Mouse (Mus musculus): ENCODE results near the gene Chuk. TPM values are rescaled to one million over a fixed set of nuclear protein-coding genes. Genes with fewer than 3 reads are reported as not detected.

The Chuk gene
- polyA plus RNA-seq, 1 experiment from 2014 or later = 61.0 TPM

DNA sequence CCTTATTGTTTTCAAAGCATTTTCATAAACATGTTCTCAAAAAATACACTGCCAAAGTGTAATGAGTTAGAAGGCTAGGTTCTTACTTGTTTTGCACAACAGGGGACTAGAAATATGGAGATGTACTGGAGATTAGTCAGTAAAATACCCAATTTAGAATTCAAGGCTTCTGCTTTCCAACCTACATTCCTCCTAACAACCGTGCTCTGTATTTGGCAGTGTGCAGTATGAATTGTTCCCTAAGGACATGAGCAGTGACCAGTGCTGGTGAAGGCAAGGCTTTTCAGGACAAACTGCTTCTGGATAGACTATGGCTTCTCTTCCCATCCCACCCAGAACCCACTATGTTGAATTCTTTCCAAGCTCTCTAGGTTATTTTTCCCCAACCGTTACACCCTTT, 26.4 kb downstream of the Chuk start:
- Histone ChIP-seq H3K4me3 (ENCODE audit: low read depth, low read length) (no peak overlapping the region), H3K9ac (ENCODE audit: low read depth, low read length) (no peak overlapping the region), H3K27me3 (ENCODE audit: control insufficient read depth, insufficient read depth, low read length) (no peaks in the 10 kb centered on the region), H3K4me1 (replicated peaks; ENCODE audit: control insufficient read depth, insufficient read depth, low read length) (no peaks in the 10 kb centered on the region), H3K9me3 (ENCODE audit: control insufficient read depth, low read length) (no peaks in the 10 kb centered on the region), H3K36me3 (ENCODE audit: control insufficient read depth, insufficient read depth, low read length) (0 out of 2 replicates have a peak, but pooled peaks cover 3% of the 10 kb centered on the region), H3K4me2 (replicated peaks; ENCODE audit: low read depth, low read length) (no peak overlapping the region), H3K27ac (ENCODE audit: low read depth, low read length) (no peak overlapping the region)
- ATAC-seq (ENCODE audit: low FRiP score) = no peak
- 91% methylated on average over 2 of the region's 2 CpGs for WGBS
- no peak for DNase-seq (ENCODE audit: low spot score)

DNA sequence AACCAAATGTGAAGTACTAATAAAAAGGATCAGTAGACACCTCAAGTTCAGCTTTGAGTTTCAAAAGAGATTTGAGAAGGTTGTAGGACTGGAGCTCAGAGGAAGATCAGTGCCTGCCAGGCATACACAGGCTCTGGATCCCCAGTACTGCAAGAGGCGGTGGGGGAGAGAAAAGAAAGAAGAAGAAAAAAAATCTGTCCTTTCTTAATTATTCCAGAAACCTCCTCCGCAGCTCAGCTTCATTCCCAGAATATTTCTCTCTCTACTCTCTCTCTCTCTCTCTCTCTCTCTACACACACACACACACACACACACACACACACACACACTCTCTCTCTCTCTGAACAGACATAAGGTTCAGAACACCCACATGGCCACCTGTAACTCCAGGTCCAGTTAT, 27.3 kb downstream of the Chuk start:
- H3K36me3 ChIP-seq (ENCODE audit: control insufficient read depth, insufficient read depth, low read length) = 0 out of 2 replicates have a peak, but pooled peaks cover 3% of the 10 kb centered on the region
- H3K27me3 ChIP-seq (ENCODE audit: control insufficient read depth, insufficient read depth, low read length) = no peaks in the 10 kb centered on the region
- H3K4me1 ChIP-seq (replicated peaks; ENCODE audit: control insufficient read depth, insufficient read depth, low read length) = no peaks in the 10 kb centered on the region
- H3K9ac ChIP-seq (ENCODE audit: low read depth, low read length) = no peak overlapping the region
- H3K4me3 ChIP-seq (ENCODE audit: low read depth, low read length) = no peak overlapping the region
- no peaks in the 10 kb centered on the region for H3K9me3 ChIP-seq (ENCODE audit: control insufficient read depth, low read length)
- H3K4me2 ChIP-seq (replicated peaks; ENCODE audit: low read depth, low read length) = no peak overlapping the region
- H3K27ac ChIP-seq (ENCODE audit: low read depth, low read length) = no peak overlapping the region
- no peak for DNase-seq (ENCODE audit: low spot score)
- 86% methylated on average over 2 of the region's 2 CpGs for WGBS
- ATAC-seq (ENCODE audit: low FRiP score) = no peak

DNA sequence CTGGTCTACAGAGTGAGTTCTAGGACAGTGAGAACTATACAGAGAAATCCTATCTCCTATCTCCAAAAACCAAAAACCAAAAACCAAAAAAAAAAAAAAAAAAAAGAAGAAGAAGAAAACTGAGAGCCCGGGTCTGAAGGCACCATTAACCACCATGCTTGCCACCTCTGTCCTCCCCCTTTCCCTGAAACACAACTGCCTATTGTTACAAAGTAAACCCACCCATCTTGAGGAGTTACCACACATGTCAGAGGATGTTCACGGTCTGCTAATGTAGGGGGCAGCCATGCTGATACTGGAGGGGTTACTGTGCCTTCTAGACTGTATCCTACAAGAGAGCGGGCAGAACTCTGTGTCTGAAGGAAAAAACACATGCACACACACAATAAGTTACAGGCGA, 30.3 kb downstream of the Chuk start:
- no peaks in the 10 kb centered on the region for H3K27me3 ChIP-seq (ENCODE audit: control insufficient read depth, insufficient read depth, low read length)
- WGBS = 81% methylated on average over 4 of the region's 4 CpGs
- H3K4me2 ChIP-seq (replicated peaks; ENCODE audit: low read depth, low read length) = no peak overlapping the region
- ATAC-seq (ENCODE audit: low FRiP score) (no peak), DNase-seq (ENCODE audit: low spot score) (no peak)
- no peaks in the 10 kb centered on the region for H3K9me3 ChIP-seq (ENCODE audit: control insufficient read depth, low read length)
- H3K9ac ChIP-seq (ENCODE audit: low read depth, low read length) = no peak overlapping the region
- H3K27ac ChIP-seq (ENCODE audit: low read depth, low read length) = no peak overlapping the region
- H3K4me1 ChIP-seq (replicated peaks; ENCODE audit: control insufficient read depth, insufficient read depth, low read length) = no peaks in the 10 kb centered on the region
- H3K36me3 ChIP-seq (ENCODE audit: control insufficient read depth, insufficient read depth, low read length) = 0 out of 2 replicates have a peak, but pooled peaks cover 2% of the 10 kb centered on the region
- H3K4me3 ChIP-seq (ENCODE audit: low read depth, low read length) = no peak overlapping the region

DNA sequence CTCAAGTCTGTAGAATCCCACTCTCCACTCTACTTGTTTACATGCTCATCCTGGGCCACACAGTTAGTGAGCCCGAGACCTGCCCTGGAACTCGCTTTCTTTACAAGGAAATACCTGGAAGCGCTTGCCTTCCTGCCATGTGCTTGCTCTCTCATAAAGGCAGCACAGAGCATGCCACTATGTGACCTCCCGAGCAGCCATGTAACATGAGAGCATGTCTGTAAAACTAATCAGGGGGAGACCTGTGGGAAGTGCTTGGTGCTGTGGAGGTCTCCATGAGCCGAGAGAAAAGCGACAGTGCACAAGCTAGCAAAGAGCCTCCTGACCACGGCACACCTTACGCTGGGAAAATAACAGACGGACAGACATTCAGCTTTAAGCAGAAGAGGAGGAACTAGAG, 30.8 kb downstream of the Chuk start:
- H3K9ac ChIP-seq (ENCODE audit: low read depth, low read length) = no peak overlapping the region
- no peaks in the 10 kb centered on the region for H3K27me3 ChIP-seq (ENCODE audit: control insufficient read depth, insufficient read depth, low read length)
- H3K4me1 ChIP-seq (replicated peaks; ENCODE audit: control insufficient read depth, insufficient read depth, low read length) = no peaks in the 10 kb centered on the region
- ATAC-seq (ENCODE audit: low FRiP score) (no peak), DNase-seq (ENCODE audit: low spot score) (no peak)
- no peaks in the 10 kb centered on the region for H3K9me3 ChIP-seq (ENCODE audit: control insufficient read depth, low read length)
- no peak overlapping the region for H3K4me3 ChIP-seq (ENCODE audit: low read depth, low read length)
- H3K36me3 ChIP-seq (ENCODE audit: control insufficient read depth, insufficient read depth, low read length) = 0 out of 2 replicates have a peak, but pooled peaks cover 2% of the 10 kb centered on the region
- no peak overlapping the region for H3K4me2 ChIP-seq (replicated peaks; ENCODE audit: low read depth, low read length)
- WGBS = 79% methylated on average over 9 of the region's 9 CpGs
- H3K27ac ChIP-seq (ENCODE audit: low read depth, low read length) = no peak overlapping the region

DNA sequence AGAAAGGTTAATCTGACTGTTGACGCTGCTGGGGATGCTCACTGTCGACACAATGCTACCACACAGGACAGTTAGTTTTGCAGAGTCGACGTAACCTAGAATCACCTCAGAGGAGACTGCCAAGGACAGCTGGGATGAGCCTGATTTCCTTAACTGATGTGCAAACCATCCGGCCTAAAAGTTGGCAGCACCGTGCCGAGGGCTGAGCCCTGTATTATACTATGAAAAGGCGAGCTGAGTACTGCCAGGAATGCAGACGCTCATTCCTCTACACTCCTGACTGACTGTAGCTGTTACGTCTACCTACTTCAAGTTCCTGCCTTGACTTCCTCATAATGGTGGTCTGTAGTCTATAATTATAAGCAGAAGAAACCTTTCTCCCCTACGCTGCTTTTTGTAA, 32.3 kb downstream of the Chuk start:
- Histone ChIP-seq H3K9ac (ENCODE audit: low read depth, low read length) (no peak overlapping the region), H3K27ac (ENCODE audit: low read depth, low read length) (no peak overlapping the region), H3K36me3 (ENCODE audit: control insufficient read depth, insufficient read depth, low read length) (0 out of 2 replicates have a peak, but pooled peaks cover 2% of the 10 kb centered on the region), H3K27me3 (ENCODE audit: control insufficient read depth, insufficient read depth, low read length) (no peaks in the 10 kb centered on the region), H3K4me1 (replicated peaks; ENCODE audit: control insufficient read depth, insufficient read depth, low read length) (no peaks in the 10 kb centered on the region), H3K4me2 (replicated peaks; ENCODE audit: low read depth, low read length) (no peak overlapping the region), H3K9me3 (ENCODE audit: control insufficient read depth, low read length) (no peaks in the 10 kb centered on the region), H3K4me3 (ENCODE audit: low read depth, low read length) (no peak overlapping the region)
- WGBS = 84% methylated on average over 11 of the region's 11 CpGs
- no peak for DNase-seq (ENCODE audit: low spot score)
- ATAC-seq (ENCODE audit: low FRiP score) = no peak

DNA sequence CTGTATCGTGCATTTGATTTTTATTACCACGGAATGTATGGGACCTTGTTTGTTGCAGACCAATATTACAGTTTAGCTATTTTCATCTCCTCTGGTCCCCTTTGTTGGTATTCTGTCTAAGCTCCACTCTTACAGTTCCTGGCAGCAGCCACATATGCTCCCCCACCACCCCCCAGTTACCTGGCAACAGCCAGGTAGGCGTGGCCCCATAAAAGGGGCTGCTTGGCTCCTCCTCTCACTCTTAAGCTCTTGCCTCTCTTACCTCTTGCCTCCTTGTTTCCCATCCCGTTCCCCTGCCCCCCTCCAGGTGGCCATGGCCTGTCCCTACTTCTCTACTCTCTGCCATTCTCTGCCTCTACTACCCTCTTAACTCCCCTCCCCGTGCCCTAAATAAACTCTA, 36.1 kb downstream of the Chuk start:
- H3K4me1 ChIP-seq (replicated peaks; ENCODE audit: control insufficient read depth, insufficient read depth, low read length) = no peaks in the 10 kb centered on the region
- H3K36me3 ChIP-seq (ENCODE audit: control insufficient read depth, insufficient read depth, low read length) = 0 out of 2 replicates have a peak, but pooled peaks cover 2% of the 10 kb centered on the region
- H3K4me3 ChIP-seq (ENCODE audit: low read depth, low read length) = no peak overlapping the region
- no peak overlapping the region for H3K27ac ChIP-seq (ENCODE audit: low read depth, low read length)
- no peak for DNase-seq (ENCODE audit: low spot score)
- no peak overlapping the region for H3K9ac ChIP-seq (ENCODE audit: low read depth, low read length)
- 65% methylated on average over 5 of the region's 5 CpGs for WGBS
- no peak for ATAC-seq (ENCODE audit: low FRiP score)
- no peaks in the 10 kb centered on the region for H3K9me3 ChIP-seq (ENCODE audit: control insufficient read depth, low read length)
- H3K4me2 ChIP-seq (replicated peaks; ENCODE audit: low read depth, low read length) = no peak overlapping the region
- H3K27me3 ChIP-seq (ENCODE audit: control insufficient read depth, insufficient read depth, low read length) = no peaks in the 10 kb centered on the region

DNA sequence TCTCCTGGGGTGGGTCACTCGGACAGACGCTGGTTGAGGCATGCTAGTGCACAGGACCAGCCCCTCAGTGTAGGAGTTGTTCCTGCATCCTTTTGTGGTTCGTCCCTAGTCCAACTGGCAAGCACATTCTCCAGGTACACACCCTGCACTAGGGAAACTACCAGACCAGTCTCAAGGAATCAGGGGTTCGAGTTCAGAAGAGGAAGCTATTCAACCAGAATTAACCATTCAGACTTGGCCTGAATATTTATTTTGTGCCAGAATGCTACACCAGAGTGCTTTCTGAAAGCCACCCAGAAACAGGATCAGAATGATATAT, 37.4 kb downstream of the Chuk start:
- WGBS = 9% methylated on average over 4 of the region's 4 CpGs
- no peaks in the 10 kb centered on the region for H3K4me1 ChIP-seq (replicated peaks; ENCODE audit: control insufficient read depth, insufficient read depth, low read length)
- peak overlapping the region; percentile 57 for H3K4me3 ChIP-seq (ENCODE audit: low read depth, low read length)
- no peaks in the 10 kb centered on the region for H3K9me3 ChIP-seq (ENCODE audit: control insufficient read depth, low read length)
- DNase-seq (ENCODE audit: low spot score) (no peak), ATAC-seq (ENCODE audit: low FRiP score) (no peak)
- peak overlapping the region; percentile 62 for H3K9ac ChIP-seq (ENCODE audit: low read depth, low read length)
- H3K27ac ChIP-seq (ENCODE audit: low read depth, low read length) = no peak overlapping the region
- H3K4me2 ChIP-seq (replicated peaks; ENCODE audit: low read depth, low read length) = peak overlapping the region; percentile 88
- 0 out of 2 replicates have a peak, but pooled peaks cover 2% of the 10 kb centered on the region for H3K36me3 ChIP-seq (ENCODE audit: control insufficient read depth, insufficient read depth, low read length)
- no peaks in the 10 kb centered on the region for H3K27me3 ChIP-seq (ENCODE audit: control insufficient read depth, insufficient read depth, low read length)

DNA sequence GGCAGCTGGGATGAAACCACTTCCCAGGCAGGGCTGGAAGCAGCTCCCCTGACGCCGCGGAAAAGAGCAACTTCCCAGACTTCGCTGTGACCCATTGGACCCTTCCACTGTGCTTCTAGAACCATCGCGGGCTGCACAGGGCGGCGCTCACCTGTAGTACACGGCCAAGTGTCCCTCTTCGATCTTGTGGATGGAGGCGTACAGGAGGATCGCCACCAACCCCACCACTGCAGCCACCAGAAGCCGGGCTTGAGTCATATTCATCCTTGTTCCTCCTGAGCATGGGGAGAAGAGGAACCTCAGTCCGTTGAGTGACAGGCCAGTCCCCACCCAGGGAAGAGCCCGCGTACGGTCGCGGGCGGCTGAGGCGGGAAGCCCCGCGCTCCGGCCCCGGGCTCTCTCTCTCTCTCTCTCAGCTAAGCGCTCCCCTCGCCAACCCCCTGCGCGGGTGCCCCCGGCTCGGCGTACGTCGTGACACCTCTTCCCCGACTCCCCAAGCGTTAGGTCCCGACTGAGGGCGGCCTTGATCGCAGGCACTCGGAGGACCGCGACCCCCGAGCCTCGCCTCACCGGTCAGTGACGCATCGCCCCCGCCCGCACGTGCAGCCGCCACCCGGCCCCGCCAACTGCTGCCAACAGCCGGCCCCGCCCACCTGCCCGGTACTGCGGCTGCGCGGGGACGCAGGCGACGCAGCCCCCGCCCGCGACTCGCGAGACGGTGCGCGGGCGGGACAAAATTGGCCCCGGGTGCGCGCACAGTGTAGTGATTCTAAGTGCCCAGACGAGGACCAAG, 38.0 kb downstream of the Chuk start, which contains the start of gene Erlin1:
TSS of gene Erlin1 (minus strand) at position 665 of the 793 bp plus-strand sequence.
- 0% methylated on average over 61 of the region's 75 CpGs for WGBS
- H3K4me1 ChIP-seq (replicated peaks; ENCODE audit: control insufficient read depth, insufficient read depth, low read length) = no peaks in the 10 kb centered on the region
- no peak within 1 kb of the TSS for H3K27ac ChIP-seq (ENCODE audit: low read depth, low read length)
- ATAC-seq (ENCODE audit: low FRiP score) (peak; percentile 96), DNase-seq (ENCODE audit: low spot score) (peak; percentile 92)
- peak within 1 kb of the TSS; percentile 57 for H3K4me3 ChIP-seq (ENCODE audit: low read depth, low read length)
- H3K9me3 ChIP-seq (ENCODE audit: control insufficient read depth, low read length) = no peaks in the 10 kb centered on the region
- H3K36me3 ChIP-seq (ENCODE audit: control insufficient read depth, insufficient read depth, low read length) = 0 out of 2 replicates have a peak, but pooled peaks cover 2% of the 10 kb centered on the region
- peak within 1 kb of the TSS; percentile 62 for H3K9ac ChIP-seq (ENCODE audit: low read depth, low read length)
- peak within 1 kb of the TSS; percentile 88 for H3K4me2 ChIP-seq (replicated peaks; ENCODE audit: low read depth, low read length)
- H3K27me3 ChIP-seq (ENCODE audit: control insufficient read depth, insufficient read depth, low read length) = no peaks in the 10 kb centered on the region

DNA sequence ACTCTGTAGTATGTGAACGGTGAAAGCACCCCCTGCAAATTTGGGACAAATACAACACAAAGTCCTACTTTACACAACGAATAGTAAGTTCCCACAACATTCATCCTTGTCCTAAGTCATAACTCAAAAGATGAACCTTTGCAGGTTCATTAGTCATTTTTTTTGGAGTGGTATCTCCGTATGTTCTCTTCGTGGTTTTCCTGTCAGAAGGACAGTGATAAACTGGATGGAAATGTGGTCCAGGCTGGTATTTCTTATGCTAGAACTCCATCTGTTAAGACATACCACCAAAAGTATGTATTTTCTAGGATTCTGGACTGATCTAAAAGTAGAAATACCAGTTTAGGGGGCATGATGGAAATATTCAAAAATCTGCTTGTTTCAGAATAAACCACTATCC, 39.0 kb downstream of the Chuk start:
- Histone ChIP-seq H3K27me3 (ENCODE audit: control insufficient read depth, insufficient read depth, low read length) (no peaks in the 10 kb centered on the region), H3K27ac (ENCODE audit: low read depth, low read length) (no peak overlapping the region), H3K9me3 (ENCODE audit: control insufficient read depth, low read length) (no peaks in the 10 kb centered on the region), H3K4me1 (replicated peaks; ENCODE audit: control insufficient read depth, insufficient read depth, low read length) (no peaks in the 10 kb centered on the region), H3K36me3 (ENCODE audit: control insufficient read depth, insufficient read depth, low read length) (no peaks in the 10 kb centered on the region), H3K4me2 (replicated peaks; ENCODE audit: low read depth, low read length) (no peak overlapping the region; the same call in 1 of the 2 replicates), H3K4me3 (ENCODE audit: low read depth, low read length) (peak overlapping the region; percentile 57), H3K9ac (ENCODE audit: low read depth, low read length) (no peak overlapping the region)
- ATAC-seq (ENCODE audit: low FRiP score) (no peak), DNase-seq (ENCODE audit: low spot score) (no peak)
- 84% methylated on average over 4 of the region's 4 CpGs for WGBS
